Mouse (Mus musculus) small intestine, adult 2 months (tissue): ENCODE results near the gene Il12b.

ENCODE experiments used
- CTCF ChIP-seq: fragments of 200-500 bp; IDR thresholded peaks from 2 replicates; pipeline ENCODE4 v1.5.1; 2012; ENCODE audit warnings: low read depth, mild to moderate bottlenecking, control low read depth, inconsistent platforms, low read length, moderate library complexity, mixed read lengths; ENCODE audit not compliant: insufficient replicate concordance, insufficient read length; ENCODE audit errors: extremely low read depth
- POLR2A ChIP-seq: fragments of 200-500 bp; IDR thresholded peaks from 2 replicates; pipeline ENCODE4 v1.6.1; 2012; ENCODE audit warnings: low read depth, mild to moderate bottlenecking, control low read depth, inconsistent platforms, low read length, moderate library complexity

GRCm38 (mm10) chr11:44395401-44395800 is 4.5 kb upstream of the Il12b start:
- no peak for TF ChIP-seq CTCF
- TF ChIP-seq POLR2A, result no peak
